Mouse (Mus musculus) fat pad, adult 2 months (tissue): Measurements from ENCODE around the gene Lipt1.
A peak's percentile ranks its signal among the peaks of the same experiment; 100 is the strongest.

Source experiments
- DNase-seq: peaks from one replicate; pipeline ENCODE4 v3.0.0-alpha.2; 2011; ENCODE audit warnings: low read depth, low spot score; ENCODE audit errors: extremely low read depth

The Lipt1 gene

GRCm38 (mm10) chr1:37894606-37895005 lies 23.1 kb downstream of the Lipt1 start:
- no peak for DNase-seq

- no peak for DNase-seq
These were observed 28.3 kb downstream of the Lipt1 start for GRCm38 (mm10) chr1:37899816-37900215.

- no peak for DNase-seq
These were observed 28.8 kb downstream of the Lipt1 start for GRCm38 (mm10) chr1:37900288-37900687.

- DNase-seq: no peak
These were observed 31.6 kb downstream of the Lipt1 start for GRCm38 (mm10) chr1:37903178-37903577.

- no peak for DNase-seq
These were observed 41.2 kb downstream of the Lipt1 start for GRCm38 (mm10) chr1:37912751-37913150.

- DNase-seq: no peak
These were observed 44.9 kb downstream of the Lipt1 start, which contains the start of gene Lyg2 for GRCm38 (mm10) chr1:37916393-37916792. Gene Lyg2 (minus strand): TSS chr1:37916493.

- DNase-seq: peak; percentile 5
These were observed 46.1 kb downstream of the Lipt1 start for GRCm38 (mm10) chr1:37917666-37918065.

- DNase-seq: no peak
These were observed 46.6 kb downstream of the Lipt1 start for GRCm38 (mm10) chr1:37918096-37918495.

GRCm38 (mm10) chr1:37922536-37922935 lies 51.0 kb downstream of the Lipt1 start:
- no peak for DNase-seq
